Mouse (Mus musculus): ENCODE measurements around the gene Tbk1.
A peak's percentile ranks its signal among the peaks of the same experiment; 100 is the strongest.

The Tbk1 gene

GRCm38 (mm10) chr10:121542156-121542555 lies 44.4 kb downstream of the Tbk1 start:
- no peak for DNase-seq (ENCODE audit: low read depth, low spot score)

GRCm38 (mm10) chr10:121534995-121535394 lies 51.6 kb downstream of the Tbk1 start:
- DNase-seq (ENCODE audit: low read depth, low spot score) = no peak

GRCm38 (mm10) chr10:121533137-121533872 lies 53.3 kb downstream of the Tbk1 start:
- DNase-seq (ENCODE audit: low read depth, low spot score) = no peak

- DNase-seq (ENCODE audit: low read depth, low spot score) = no peak
Observed at GRCm38 (mm10) chr10:121531541-121531940, 55.0 kb downstream of the Tbk1 start.

- no peak for DNase-seq (ENCODE audit: low read depth, low spot score)
Observed at GRCm38 (mm10) chr10:121530365-121531003, 56.1 kb downstream of the Tbk1 start.

- no peak for DNase-seq (ENCODE audit: low read depth, low spot score)
Observed at GRCm38 (mm10) chr10:121529261-121529660, 57.3 kb downstream of the Tbk1 start.

GRCm38 (mm10) chr10:121528470-121528869 lies 58.1 kb downstream of the Tbk1 start:
- no peak for DNase-seq (ENCODE audit: low read depth, low spot score)

GRCm38 (mm10) chr10:121527114-121527513 lies 59.5 kb downstream of the Tbk1 start:
- DNase-seq (ENCODE audit: low read depth, low spot score) = no peak

GRCm38 (mm10) chr10:121520923-121521585 lies 65.5 kb downstream of the Tbk1 start:
- DNase-seq (ENCODE audit: low read depth, low spot score) = no peak

GRCm38 (mm10) chr10:121519710-121520109 lies 66.9 kb downstream of the Tbk1 start:
- DNase-seq (ENCODE audit: low read depth, low spot score) = no peak

- peak; percentile 76 for DNase-seq (ENCODE audit: low read depth, low spot score)
Observed at GRCm38 (mm10) chr10:121516008-121516600, 70.5 kb downstream of the Tbk1 start.

- DNase-seq (ENCODE audit: low read depth, low spot score) = no peak
Observed at GRCm38 (mm10) chr10:121509751-121510643, 76.6 kb downstream of the Tbk1 start.

- no peak for DNase-seq (ENCODE audit: low read depth, low spot score)
Observed at GRCm38 (mm10) chr10:121507755-121508544, 78.6 kb downstream of the Tbk1 start.

GRCm38 (mm10) chr10:121506731-121507583 lies 79.6 kb downstream of the Tbk1 start:
- DNase-seq (ENCODE audit: low read depth, low spot score) = peak; percentile 57

- no peak for DNase-seq (ENCODE audit: low read depth, low spot score)
Observed at GRCm38 (mm10) chr10:121505929-121506328, 80.7 kb downstream of the Tbk1 start.

GRCm38 (mm10) chr10:121504973-121505911 lies 81.3 kb downstream of the Tbk1 start:
- DNase-seq (ENCODE audit: low read depth, low spot score) = no peak

GRCm38 (mm10) chr10:121501160-121501559 lies 85.4 kb downstream of the Tbk1 start:
- no peak for DNase-seq (ENCODE audit: low read depth, low spot score)

GRCm38 (mm10) chr10:121500034-121500433 lies 86.6 kb downstream of the Tbk1 start:
- DNase-seq (ENCODE audit: low read depth, low spot score) = no peak
